Mouse (Mus musculus) gastrocnemius, adult 2 months (tissue): ENCODE results near the gene Fxn. TPM values are rescaled to one million over a fixed set of nuclear protein-coding genes. Genes with fewer than 3 reads are reported as not detected.

Source experiments
- DNase-seq: peaks from one replicate; pipeline ENCODE4 v3.0.0; 2022
- H3K27ac ChIP-seq: fragments of 200-600 bp; 2 replicates; pipeline ENCODE4 v1.8.1; 2022; ENCODE audit warnings: mild to moderate bottlenecking
- H3K4me3 ChIP-seq: fragments of 200-600 bp; 2 replicates; pipeline ENCODE4 v1.8.1; 2022; ENCODE audit warnings: mild to moderate bottlenecking, moderate library complexity
- CTCF ChIP-seq: fragments of 200-600 bp; IDR thresholded peaks from 2 replicates; pipeline ENCODE4 v1.8.1; 2022; ENCODE audit warnings: antibody characterized with exemption, mild to moderate bottlenecking, moderate library complexity
- intact Hi-C: fragments of 180-260 bp; cut with DNase I; formaldehyde crosslinking; loops from one replicate; pipeline ENCODE4 v1.15.1; 2025
- total RNA-seq, 2 experiments: library from RNA; stranded (reverse); gene quantifications; 2 replicates each; pipeline ENCODE4 v1.2.3; 2021

Fxn gene
- total RNA-seq, 2 experiments from 2014 or later: 19.7 to 19.8 TPM

DNA sequence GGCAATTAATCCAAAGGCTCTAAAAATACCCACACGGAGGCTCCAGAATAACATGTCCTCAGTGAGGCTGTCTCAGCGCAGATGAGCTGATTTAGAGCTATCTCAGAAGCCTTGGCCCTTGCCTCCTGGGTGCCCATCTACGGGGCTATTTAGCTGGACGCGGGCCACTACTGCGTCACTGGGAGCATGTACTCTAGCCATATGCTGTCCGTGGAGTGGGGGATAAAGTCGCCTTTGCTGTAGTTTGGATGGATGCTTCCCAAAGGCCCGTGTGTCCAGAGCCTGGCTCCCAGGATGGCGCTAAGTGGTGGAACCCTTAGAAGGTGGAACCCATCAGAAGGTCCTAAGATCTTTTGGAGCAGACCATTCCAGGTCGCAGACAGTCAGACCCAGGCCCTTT lies 34.3 kb upstream of the Fxn start:
- H3K27ac ChIP-seq: no peak overlapping the region
- no peak overlapping the region for H3K4me3 ChIP-seq
- intact Hi-C loops: no loop called here
- no peak for DNase-seq
- no peak for TF ChIP-seq CTCF

GRCm38 (mm10) chr19:24312556-24313342 lies 32.3 kb upstream of the Fxn start:
- Histone ChIP-seq H3K27ac (no peak overlapping the region), H3K4me3 (no peak overlapping the region)
- TF ChIP-seq CTCF: no peak
- intact Hi-C loops: no loop called here
- DNase-seq: no peak

GRCm38 (mm10) chr19:24312046-24312445 lies 31.6 kb upstream of the Fxn start:
- DNase-seq: no peak
- TF ChIP-seq CTCF: no peak
- intact Hi-C loops: no loop called here

DNA sequence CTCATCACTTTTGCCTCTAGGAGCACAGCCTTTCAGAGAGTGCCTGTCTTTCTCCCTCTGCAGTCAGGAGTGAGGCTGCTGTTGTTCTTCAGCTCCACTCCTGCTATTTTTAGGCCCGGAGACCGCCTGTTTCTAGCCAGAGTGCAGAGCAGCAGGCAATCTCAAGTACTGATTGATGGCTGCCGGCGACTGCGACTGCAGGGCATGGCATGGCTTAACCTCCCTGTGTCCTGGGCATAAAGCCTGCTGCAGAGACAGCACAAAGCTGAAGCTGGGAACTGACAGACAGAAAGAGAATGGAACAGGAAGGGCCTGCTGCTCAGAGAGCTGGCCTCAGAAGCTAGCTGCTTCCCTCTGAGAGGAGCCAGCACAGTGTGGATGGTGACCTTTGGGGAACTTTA lies 27.9 kb upstream of the Fxn start:
- Histone ChIP-seq H3K27ac (peak overlapping the region; percentile 72), H3K4me3 (peak overlapping the region; percentile 32)
- intact Hi-C loops: no loop called here
- DNase-seq: peak; percentile 68
- no peak for TF ChIP-seq CTCF

More at GRCm38 (mm10) chr19:24312046-24312445, 31.6 kb upstream of the Fxn start:
- no peak overlapping the region for H3K27ac ChIP-seq
- H3K4me3 ChIP-seq: no peak overlapping the region

- intact Hi-C loops: no loop called here
- Histone ChIP-seq H3K27ac (peak overlapping the region; percentile 72), H3K4me3 (peak overlapping the region; percentile 32)
- TF ChIP-seq CTCF: no peak
- no peak for DNase-seq
These were observed 27.1 kb upstream of the Fxn start for GRCm38 (mm10) chr19:24307271-24308221.

DNA sequence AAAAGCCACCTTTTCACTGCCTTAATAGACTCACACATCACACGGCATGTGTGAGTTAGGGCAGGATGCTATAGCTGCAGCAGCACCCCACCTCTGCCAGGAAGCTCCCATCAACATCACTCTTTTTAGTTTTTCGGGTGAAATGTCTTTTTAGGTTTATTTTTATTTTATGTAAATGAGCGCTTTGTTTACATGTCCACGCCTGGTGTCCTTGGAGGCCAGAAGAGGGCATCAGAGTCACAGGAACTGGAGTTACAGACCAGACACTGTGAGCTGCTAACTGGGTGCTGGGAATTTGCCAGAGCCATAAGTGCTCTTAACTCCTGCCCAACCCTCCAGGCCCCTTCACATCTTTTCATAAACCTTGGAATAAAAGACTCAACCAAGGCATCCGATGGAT lies 25.9 kb upstream of the Fxn start:
- intact Hi-C loops: no loop called here
- DNase-seq: no peak

GRCm38 (mm10) chr19:24302198-24302597 lies 21.8 kb upstream of the Fxn start:
- no peak for TF ChIP-seq CTCF
- intact Hi-C loops: loop anchor here (5.0 kb wide), 2 partner anchors 175 to 570 kb away; partner anchors contain the start of gene Fam122a
- DNase-seq: no peak
- Histone ChIP-seq H3K27ac (no peak overlapping the region), H3K4me3 (no peak overlapping the region)

More for the DNA sequence above, 25.9 kb upstream of the Fxn start:
- Histone ChIP-seq H3K27ac (no peak overlapping the region), H3K4me3 (no peak overlapping the region)
- no peak for TF ChIP-seq CTCF

GRCm38 (mm10) chr19:24301768-24302148 lies 21.4 kb upstream of the Fxn start:
- TF ChIP-seq CTCF: no peak
- Histone ChIP-seq H3K27ac (no peak overlapping the region), H3K4me3 (no peak overlapping the region)
- DNase-seq: no peak
- intact Hi-C loops: loop anchor here (5.0 kb wide), 2 partner anchors 176 to 571 kb away; partner anchors contain the start of gene Fam122a

DNA sequence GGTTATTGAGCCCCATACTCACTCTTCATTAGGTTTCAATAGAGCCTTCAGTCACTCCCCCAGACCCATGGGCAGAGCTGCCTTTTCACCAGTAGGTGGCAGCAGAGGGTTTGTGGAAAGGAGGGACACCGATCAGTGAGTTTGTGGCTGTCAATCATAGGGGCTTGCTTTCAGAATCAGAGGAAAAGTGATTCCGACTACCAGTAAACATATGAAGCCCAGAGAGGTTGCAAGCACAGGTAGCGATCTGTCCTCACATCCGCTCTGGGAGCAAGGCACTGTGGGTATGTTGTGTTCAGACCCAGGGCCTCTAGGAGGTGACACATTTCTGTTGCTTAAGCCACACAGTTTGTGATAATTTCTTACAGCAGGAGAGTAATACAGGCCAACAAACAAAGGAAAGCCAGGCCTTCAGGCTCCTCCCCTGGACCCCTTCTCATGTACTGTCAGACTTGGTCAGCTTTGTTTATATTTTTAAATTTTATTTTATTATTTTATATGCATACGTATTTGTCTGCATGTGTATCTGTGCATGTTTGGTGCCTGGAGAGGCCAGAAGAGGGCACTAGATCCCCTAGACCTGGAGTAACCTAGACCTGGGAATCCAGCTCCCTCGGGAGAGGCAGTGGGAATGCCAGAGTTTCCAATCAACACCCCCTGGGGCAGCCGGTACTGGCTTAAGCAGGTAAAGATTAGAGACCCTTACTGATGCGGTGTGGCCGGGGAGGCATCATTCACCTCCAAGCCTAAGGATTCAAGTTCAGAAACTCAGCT lies 20.8 kb upstream of the Fxn start:
- intact Hi-C loops: loop anchor here (5.0 kb wide), 2 partner anchors 176 to 571 kb away; partner anchors contain the start of gene Fam122a
- H3K4me3 ChIP-seq: peak overlapping the region; percentile 71
- H3K27ac ChIP-seq: peak overlapping the region; percentile 53; the same call in 1 of the 2 replicates
- peak; percentile 87 for TF ChIP-seq CTCF
- DNase-seq: peak; percentile 71

- DNase-seq: no peak
- no peak overlapping the region for H3K27ac ChIP-seq
- H3K4me3 ChIP-seq: no peak overlapping the region
- intact Hi-C loops: no loop called here
- no peak for TF ChIP-seq CTCF
These were observed 13.1 kb upstream of the Fxn start for GRCm38 (mm10) chr19:24293537-24293936.

GRCm38 (mm10) chr19:24284187-24284586 lies 3.8 kb upstream of the Fxn start:
- intact Hi-C loops: no loop called here
- no peak overlapping the region for H3K27ac ChIP-seq
- peak; percentile 43 for DNase-seq
- TF ChIP-seq CTCF: peak; percentile 85
- no peak overlapping the region for H3K4me3 ChIP-seq
